Mouse (Mus musculus) myocyte (in vitro differentiated cells): ENCODE measurements around the gene Tubgcp4. TPM values are rescaled to one million over a fixed set of nuclear protein-coding genes. Genes with fewer than 3 reads are reported as not detected.

ENCODE experiments used
- H3K27me3 ChIP-seq: one replicate; pipeline ENCODE4 v1.6.1; 2011; ENCODE audit not compliant: control insufficient read depth, insufficient read depth, insufficient read length
- H3K36me3 ChIP-seq: one replicate; pipeline ENCODE4 v1.6.1; 2011; ENCODE audit not compliant: control insufficient read depth, insufficient read depth
- H3K4me2 ChIP-seq: one replicate; pipeline ENCODE4 v1.6.1; 2011; ENCODE audit warnings: low read depth, control low read depth
- H3K4me3 ChIP-seq: one replicate; pipeline ENCODE4 v1.5.1; 2011; ENCODE audit warnings: mild to moderate bottlenecking, control low read depth, moderate library complexity
- H3K79me2 ChIP-seq: one replicate; pipeline ENCODE4 v1.6.1; 2011; ENCODE audit not compliant: control insufficient read depth, insufficient read depth
- H3ac ChIP-seq: one replicate; pipeline ENCODE4 v1.6.1; 2011; ENCODE audit not compliant: control insufficient read depth, insufficient read length
- CEBPB ChIP-seq: IDR thresholded peaks from 2 replicates; pipeline ENCODE4 v1.6.1; 2011; ENCODE audit warnings: mild to moderate bottlenecking, moderate library complexity; ENCODE audit not compliant: poor library complexity, insufficient read depth, severe bottlenecking
- E2F4 ChIP-seq: IDR thresholded peaks from one replicate; pipeline ENCODE4 v1.6.1; 2011; ENCODE audit warnings: mild to moderate bottlenecking, control low read depth, moderate library complexity; ENCODE audit not compliant: insufficient read depth
- MAX ChIP-seq: IDR thresholded peaks from one replicate; pipeline ENCODE4 v1.6.1; 2011; ENCODE audit warnings: low read depth, mild to moderate bottlenecking, control low read depth
- MYOD1 ChIP-seq, 3 experiments: IDR thresholded peaks; one replicate each; pipeline ENCODE4 v1.6.1; 2011; ENCODE audit warnings: control low read depth in 2 of 3, low read depth in 2 of 3, mild to moderate bottlenecking in 2 of 3, moderate library complexity in 1 of 3; ENCODE audit not compliant: insufficient read length in 2 of 3, control insufficient read depth in 1 of 3
- MYOG ChIP-seq, 3 experiments: IDR thresholded peaks; one replicate each; pipeline ENCODE4 v1.6.1; 2011; ENCODE audit warnings: control low read depth in 2 of 3, low read depth in 2 of 3, mild to moderate bottlenecking in 2 of 3; ENCODE audit not compliant: insufficient read length in 2 of 3, control insufficient read depth in 1 of 3, insufficient read depth in 1 of 3
- POLR2A ChIP-seq: IDR thresholded peaks from one replicate; pipeline ENCODE4 v1.6.1; 2011; ENCODE audit warnings: low read depth, mild to moderate bottlenecking, control low read depth, moderate library complexity; ENCODE audit not compliant: insufficient read length
- POLR2AphosphoS2 ChIP-seq: IDR thresholded peaks from one replicate; pipeline ENCODE4 v1.6.1; 2011; ENCODE audit warnings: low read depth, control low read depth; ENCODE audit not compliant: insufficient read length
- REST ChIP-seq: IDR thresholded peaks from one replicate; pipeline ENCODE4 v1.6.1; 2011; ENCODE audit warnings: mild to moderate bottlenecking, control low read depth, moderate library complexity; ENCODE audit not compliant: insufficient read depth, insufficient read length
- SRF ChIP-seq: IDR thresholded peaks from one replicate; pipeline ENCODE4 v1.6.1; 2011; ENCODE audit warnings: low read depth; ENCODE audit not compliant: control insufficient read depth, insufficient read length
- TCF12 ChIP-seq: IDR thresholded peaks from one replicate; pipeline ENCODE4 v1.6.1; 2011; ENCODE audit warnings: mild to moderate bottlenecking, control low read depth; ENCODE audit not compliant: poor library complexity, insufficient read depth, severe bottlenecking
- TCF3 ChIP-seq: IDR thresholded peaks from one replicate; pipeline ENCODE4 v1.6.1; 2011; ENCODE audit warnings: low read depth, control low read depth; ENCODE audit not compliant: insufficient read length
- USF1 ChIP-seq: IDR thresholded peaks from one replicate; pipeline ENCODE4 v1.6.1; 2011; ENCODE audit warnings: low read depth, mild to moderate bottlenecking, control low read depth, moderate library complexity
- polyA plus RNA-seq: library from polyadenylated mRNA; unstranded; fragments of >200 nt; fragmentation: generic; extraction: Trizol; gene quantifications from one replicate; pipeline ENCODE4 v1.2.1, GENCODE M21; 2012; ENCODE audit warnings: missing spikeins

Gene Tubgcp4
- polyA plus RNA-seq, 1 experiment: 12.7 TPM

- TF ChIP-seq MAX: no peak
- no peak for TF ChIP-seq POLR2A
- TF ChIP-seq USF1: no peak
- no peak for TF ChIP-seq TCF3
- no peak for TF ChIP-seq E2F4
- TF ChIP-seq MYOG (IDR thresholded peaks at IDR 0.05; ENCODE audit: control insufficient read depth in 1 of 3, insufficient read depth in 1 of 3, insufficient read length in 2 of 3, low read depth in 2 of 3): no peak
- no peak for TF ChIP-seq SRF
- no peak for TF ChIP-seq POLR2AphosphoS2
- TF ChIP-seq TCF12: no peak
- TF ChIP-seq MYOD1 (IDR thresholded peaks at IDR 0.05; ENCODE audit: control insufficient read depth in 1 of 3, insufficient read length in 2 of 3, low read depth in 2 of 3): no peak
- TF ChIP-seq REST: no peak
- TF ChIP-seq CEBPB: no peak
- H3K79me2 ChIP-seq: no peaks in the 10 kb centered on the region
- no peak overlapping the region for H3K4me2 ChIP-seq
- no peak overlapping the region for H3ac ChIP-seq
- no peaks in the 10 kb centered on the region for H3K27me3 ChIP-seq
- H3K36me3 ChIP-seq: no peaks in the 10 kb centered on the region
- no peak overlapping the region for H3K4me3 ChIP-seq
Observed at GRCm38 (mm10) chr2:121153100-121153499, 17.4 kb upstream of the Tubgcp4 start.

DNA sequence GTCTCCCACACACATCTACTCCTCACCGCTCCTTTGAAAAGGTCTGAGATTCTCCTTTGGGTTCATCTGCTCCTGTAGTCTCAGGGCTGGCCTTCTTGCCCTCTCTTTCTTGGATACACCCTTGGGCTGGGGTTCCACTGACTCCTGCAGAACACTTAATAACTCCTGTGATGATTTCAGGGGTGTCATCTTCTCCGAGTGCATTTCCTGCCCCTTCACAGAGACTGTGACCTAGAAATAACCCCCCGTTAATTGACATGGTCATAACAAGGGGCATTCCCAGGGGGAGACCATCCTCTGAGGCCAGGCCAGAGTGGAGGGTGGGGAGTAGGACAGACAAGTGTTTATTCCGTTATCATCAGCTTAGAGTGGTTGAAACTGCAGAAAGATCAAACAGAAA, 1.3 kb upstream of the Tubgcp4 start:
- Histone ChIP-seq H3K36me3 (peaks cover 10% of the 10 kb centered on the region), H3K27me3 (no peaks in the 10 kb centered on the region), H3K4me2 (peak overlapping the region; percentile 95), H3K79me2 (peaks cover 16% of the 10 kb centered on the region), H3K4me3 (peak overlapping the region; percentile 96), H3ac (no peak overlapping the region)
- TF ChIP-seq MYOG (IDR thresholded peaks at IDR 0.05; ENCODE audit: control insufficient read depth in 1 of 3, insufficient read depth in 1 of 3, insufficient read length in 2 of 3, low read depth in 2 of 3) (no peak), MYOD1 (IDR thresholded peaks at IDR 0.05; ENCODE audit: control insufficient read depth in 1 of 3, insufficient read length in 2 of 3, low read depth in 2 of 3) (no peak), POLR2A (no peak), E2F4 (no peak), TCF3 (no peak), POLR2AphosphoS2 (no peak), SRF (no peak), CEBPB (no peak), USF1 (no peak), TCF12 (no peak), REST (no peak), MAX (no peak)

GRCm38 (mm10) chr2:121169902-121170301, 552 bp upstream of the Tubgcp4 start:
- Histone ChIP-seq H3K36me3 (peaks cover 10% of the 10 kb centered on the region), H3K79me2 (peaks cover 16% of the 10 kb centered on the region), H3ac (peak overlapping the region; percentile 81), H3K4me2 (peak overlapping the region; percentile 95), H3K4me3 (peak overlapping the region; percentile 96), H3K27me3 (no peaks in the 10 kb centered on the region)
- TF ChIP-seq USF1 (no peak), POLR2A (no peak), SRF (no peak), MAX (no peak)

DNA sequence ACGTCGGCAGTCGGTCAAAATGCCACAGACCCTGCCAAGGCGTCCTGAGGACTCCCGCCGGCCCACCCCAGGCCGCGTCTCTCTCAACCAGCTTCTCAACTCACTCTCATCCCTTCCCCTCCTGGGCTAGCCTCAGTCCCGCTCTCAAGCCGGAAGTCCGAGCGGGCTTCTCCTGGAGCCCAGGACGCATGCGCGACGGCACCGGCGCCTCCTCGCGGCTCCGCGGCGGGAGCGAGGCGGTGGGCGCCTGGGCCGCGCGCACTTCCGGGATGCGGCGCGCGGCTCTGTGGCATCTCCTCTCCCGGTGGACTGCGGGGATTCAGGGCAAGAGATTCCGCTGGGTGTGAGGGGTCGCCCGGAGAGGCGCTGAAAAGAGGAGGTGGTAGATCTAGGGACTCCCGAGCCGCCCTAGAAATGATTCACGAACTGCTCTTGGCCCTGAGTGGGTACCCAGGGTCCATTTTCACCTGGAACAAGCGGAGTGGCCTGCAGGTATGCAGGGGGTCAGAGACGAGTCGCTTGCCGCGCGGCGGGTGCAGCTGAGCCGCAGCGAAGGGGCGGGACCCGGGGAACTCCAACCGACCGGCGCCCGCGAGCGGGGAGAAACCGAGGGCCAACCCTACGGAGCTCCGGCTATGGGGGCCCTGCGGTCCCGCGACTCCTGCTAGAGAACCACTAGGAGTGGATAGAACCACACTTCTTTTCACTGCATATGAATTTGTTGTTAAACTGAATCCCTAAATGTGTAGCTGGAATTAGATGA, 707 bp downstream of the Tubgcp4 start, which contains the start of gene Zscan29:
Zscan29 (minus strand) TSS at position 146 of the 763 bp plus-strand sequence.
- peak; percentile 71 for TF ChIP-seq POLR2A
- peak; percentile 39 for TF ChIP-seq E2F4
- TF ChIP-seq POLR2AphosphoS2: peak; percentile 72
- no peak for TF ChIP-seq MAX
- TF ChIP-seq USF1: no peak
- H3K27me3 ChIP-seq: no peaks in the 10 kb centered on the region

DNA sequence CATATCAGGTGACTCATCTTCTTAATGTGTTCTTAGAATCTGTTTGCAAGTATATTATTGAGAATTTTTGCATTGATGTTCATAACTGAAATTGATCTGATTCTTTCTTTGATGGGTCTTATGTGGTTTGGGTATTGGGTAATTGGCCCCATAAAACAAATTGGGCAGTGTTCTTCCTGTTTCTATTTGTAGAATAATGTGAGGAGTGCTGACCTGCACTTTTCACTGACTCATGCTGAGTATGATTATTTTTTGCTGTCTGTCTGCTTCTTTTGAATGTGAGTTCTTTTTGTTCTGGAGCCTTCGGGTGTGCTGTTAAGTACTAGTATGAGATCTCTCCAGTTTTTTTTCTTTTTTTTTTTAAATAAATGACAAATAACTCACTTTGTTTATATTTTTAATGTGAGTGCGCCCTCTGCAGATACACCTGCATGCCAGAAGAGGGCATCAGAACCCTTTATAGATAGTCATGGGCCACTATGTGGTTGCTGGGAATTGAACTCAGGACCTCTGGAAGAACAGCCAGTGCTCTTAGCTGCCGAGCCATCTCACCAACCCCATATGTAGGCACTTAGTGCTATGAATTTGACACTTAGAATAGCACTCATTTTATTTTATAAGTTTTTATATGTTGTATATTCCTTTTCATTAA, 8.5 kb downstream of the Tubgcp4 start:
- Histone ChIP-seq H3K4me2 (no peak overlapping the region), H3K27me3 (no peaks in the 10 kb centered on the region), H3K79me2 (no peaks in the 10 kb centered on the region), H3ac (no peak overlapping the region), H3K4me3 (no peak overlapping the region), H3K36me3 (peaks cover 36% of the 10 kb centered on the region)
- TF ChIP-seq REST (no peak), USF1 (no peak), TCF12 (no peak), SRF (no peak), MYOD1 (IDR thresholded peaks at IDR 0.05; ENCODE audit: control insufficient read depth in 1 of 3, insufficient read length in 2 of 3, low read depth in 2 of 3) (no peak), POLR2AphosphoS2 (no peak), POLR2A (no peak)

More for the DNA sequence above, 707 bp downstream of the Tubgcp4 start, which contains the start of gene Zscan29:
- Histone ChIP-seq H3ac (peak within 1 kb of the TSS; percentile 81), H3K79me2 (peaks cover 16% of the 10 kb centered on the region), H3K4me2 (peak within 1 kb of the TSS; percentile 95), H3K36me3 (peaks cover 10% of the 10 kb centered on the region), H3K4me3 (peak within 1 kb of the TSS; percentile 96)
